Mouse (Mus musculus): ENCODE measurements at regions not wholly inside any gene's neighbourhood (a gene's known extent, or its start where the extent isn't known, plus 50 kb on each side); places are given as distances from the start of the nearest gene placed in this dataset.
A peak's percentile ranks its signal among the peaks of the same experiment; 100 is the strongest.

GRCm38 (mm10) chr2:73041475-73041874, 55.0 kb upstream of the Gm11084 start:
- no peak for DNase-seq (ENCODE audit: low spot score in 2 of 2)

- DNase-seq (ENCODE audit: low spot score in 2 of 2) = no peak
These were observed 53.5 kb upstream of the Gm11084 start for GRCm38 (mm10) chr2:73040031-73040430.

GRCm38 (mm10) chr2:73039300-73039699, 52.8 kb upstream of the Gm11084 start:
- no peak for DNase-seq (ENCODE audit: low spot score in 2 of 2)

- DNase-seq (ENCODE audit: low spot score in 2 of 2) = peak in 1 of 2 experiments; percentile 28
These were observed 51.8 kb upstream of the Gm11084 start for GRCm38 (mm10) chr2:73038290-73038732.

- no peak for DNase-seq (ENCODE audit: low spot score in 2 of 2)
These were observed 50.9 kb upstream of the Gm11084 start for GRCm38 (mm10) chr2:73037266-73038046.
